Mouse (Mus musculus) spleen, postnatal 4 days (tissue): ENCODE results near the gene Nfasc.

Experiments
- DNase-seq, 2 experiments: peaks; one replicate each; pipeline ENCODE4 v3.0.0; 2022; ENCODE audit warnings: low spot score in 2 of 2

Gene Nfasc

GRCm38 (mm10) chr1:132732307-132732706 lies 9.3 kb downstream of the Nfasc start:
- DNase-seq: no peak

- DNase-seq: no peak
Observed at GRCm38 (mm10) chr1:132727548-132727947, 14.0 kb downstream of the Nfasc start.

- DNase-seq: no peak
Observed at GRCm38 (mm10) chr1:132722362-132722761, 19.2 kb downstream of the Nfasc start.

- no peak for DNase-seq
Observed at GRCm38 (mm10) chr1:132721266-132721665, 20.3 kb downstream of the Nfasc start.

- DNase-seq: no peak
Observed at GRCm38 (mm10) chr1:132718225-132718624, 23.4 kb downstream of the Nfasc start.

GRCm38 (mm10) chr1:132715044-132715443 lies 26.6 kb downstream of the Nfasc start:
- no peak for DNase-seq

GRCm38 (mm10) chr1:132709419-132709818 lies 32.2 kb downstream of the Nfasc start:
- DNase-seq: no peak

- no peak for DNase-seq
Observed at GRCm38 (mm10) chr1:132707301-132707700, 34.3 kb downstream of the Nfasc start.

- DNase-seq: no peak
Observed at GRCm38 (mm10) chr1:132703467-132703866, 38.1 kb downstream of the Nfasc start.

GRCm38 (mm10) chr1:132696926-132697325 lies 44.7 kb downstream of the Nfasc start:
- DNase-seq: no peak

- DNase-seq: no peak
Observed at GRCm38 (mm10) chr1:132696232-132696631, 45.4 kb downstream of the Nfasc start.

GRCm38 (mm10) chr1:132694007-132694406 lies 47.6 kb downstream of the Nfasc start:
- DNase-seq: no peak

GRCm38 (mm10) chr1:132689181-132689580 lies 52.4 kb downstream of the Nfasc start:
- no peak for DNase-seq

- DNase-seq: peak in 1 of 2 experiments; percentile 41
Observed at GRCm38 (mm10) chr1:132678935-132679334, 62.7 kb downstream of the Nfasc start.

GRCm38 (mm10) chr1:132678076-132678475 lies 63.5 kb downstream of the Nfasc start:
- DNase-seq: peak in 1 of 2 experiments; percentile 60

- no peak for DNase-seq
Observed at GRCm38 (mm10) chr1:132672704-132673103, 68.9 kb downstream of the Nfasc start.

- no peak for DNase-seq
Observed at GRCm38 (mm10) chr1:132669200-132669599, 72.4 kb downstream of the Nfasc start.

- no peak for DNase-seq
Observed at GRCm38 (mm10) chr1:132660354-132660753, 81.2 kb downstream of the Nfasc start.

- no peak for DNase-seq
Observed at GRCm38 (mm10) chr1:132659604-132660003, 82.0 kb downstream of the Nfasc start.

- no peak for DNase-seq
Observed at GRCm38 (mm10) chr1:132655611-132656010, 86.0 kb downstream of the Nfasc start.

- DNase-seq: no peak
Observed at GRCm38 (mm10) chr1:132654769-132655168, 86.8 kb downstream of the Nfasc start.

GRCm38 (mm10) chr1:132653841-132654457 lies 87.6 kb downstream of the Nfasc start:
- no peak for DNase-seq

GRCm38 (mm10) chr1:132653161-132653560 lies 88.4 kb downstream of the Nfasc start:
- no peak for DNase-seq

GRCm38 (mm10) chr1:132650680-132651079 lies 90.9 kb downstream of the Nfasc start:
- DNase-seq: no peak
